Mouse (Mus musculus) thymus, postnatal 10 days (tissue): ENCODE measurements at regions not wholly inside any gene's neighbourhood (a gene's known extent, or its start where the extent isn't known, plus 50 kb on each side); places are given as distances from the start of the nearest gene placed in this dataset.

Experiments used
- DNase-seq, 2 experiments: peaks; one replicate each; pipeline ENCODE4 v3.0.0; 2021; ENCODE audit warnings: low spot score in 2 of 2

DNA sequence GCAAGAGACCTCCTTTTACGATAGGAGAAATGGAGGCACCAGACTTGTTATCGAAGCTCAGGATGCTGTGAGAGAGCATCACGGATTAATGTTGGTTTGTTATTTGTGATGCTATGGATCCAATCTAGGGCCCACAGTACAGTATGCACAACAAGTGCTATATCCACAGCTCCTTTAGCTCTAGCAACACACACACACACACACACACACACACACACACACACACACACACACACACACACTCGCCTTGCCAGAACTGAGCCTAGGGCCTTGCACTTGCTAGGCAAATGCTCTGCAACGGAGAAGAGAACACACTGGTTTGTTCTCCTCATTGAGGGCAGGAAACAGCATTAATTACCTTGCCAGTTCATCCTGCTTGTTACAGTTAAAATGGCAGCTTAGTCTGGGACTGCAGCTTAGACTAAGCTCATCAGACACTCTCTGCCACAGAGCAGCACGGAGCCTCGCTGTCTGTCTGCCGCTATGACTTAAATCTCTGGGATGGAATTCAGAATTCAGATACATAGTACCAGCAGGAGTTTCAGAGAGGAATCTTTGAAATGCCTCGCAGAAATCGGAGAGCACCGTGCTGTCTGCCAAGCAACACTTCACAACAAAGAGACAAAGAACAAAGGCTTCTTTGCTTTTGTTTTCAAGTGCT lies 285.0 kb downstream of the Rngtt start:
- peak in 1 of 2 experiments; percentile 12 for DNase-seq

DNA sequence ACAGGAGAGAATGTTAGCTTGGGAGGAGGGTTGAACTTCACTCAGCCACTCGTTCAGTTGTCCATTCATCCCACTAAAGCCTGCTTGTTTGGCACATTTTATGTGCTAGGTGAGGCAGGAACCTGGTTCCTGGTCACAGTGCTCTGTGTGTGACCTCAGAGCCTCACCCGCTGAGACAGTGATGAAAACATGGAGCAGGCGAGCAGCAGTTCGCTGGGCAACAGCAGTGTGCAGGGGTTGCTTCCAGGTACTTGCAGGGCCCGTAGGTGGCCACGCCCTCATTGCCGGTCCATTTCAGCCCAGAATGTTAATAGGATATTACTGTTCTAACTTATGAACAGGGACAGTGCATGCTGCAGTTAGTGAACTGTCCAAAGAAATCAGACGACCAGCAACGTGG lies 285.7 kb downstream of the Rngtt start:
- DNase-seq: no peak

DNA sequence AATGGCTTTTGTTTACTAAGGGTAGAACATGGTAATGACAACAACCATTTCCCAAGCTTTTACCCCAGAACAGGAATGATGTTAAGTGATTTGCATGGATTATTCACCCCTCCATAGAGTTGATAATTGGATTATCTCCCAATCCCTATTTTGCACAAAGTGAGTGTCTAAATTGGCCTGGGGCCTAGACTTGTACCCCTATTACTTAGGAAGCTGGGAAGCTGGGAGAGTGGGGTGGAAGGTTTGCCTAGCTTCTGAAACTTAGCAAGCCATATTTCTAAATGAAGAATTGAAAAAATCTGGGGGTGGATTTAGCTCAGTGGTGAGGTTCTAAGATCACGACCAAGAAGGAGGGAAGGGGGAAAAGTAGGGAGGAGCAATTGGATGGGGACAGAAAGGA lies 289.9 kb downstream of the Rngtt start:
- no peak for DNase-seq

DNA sequence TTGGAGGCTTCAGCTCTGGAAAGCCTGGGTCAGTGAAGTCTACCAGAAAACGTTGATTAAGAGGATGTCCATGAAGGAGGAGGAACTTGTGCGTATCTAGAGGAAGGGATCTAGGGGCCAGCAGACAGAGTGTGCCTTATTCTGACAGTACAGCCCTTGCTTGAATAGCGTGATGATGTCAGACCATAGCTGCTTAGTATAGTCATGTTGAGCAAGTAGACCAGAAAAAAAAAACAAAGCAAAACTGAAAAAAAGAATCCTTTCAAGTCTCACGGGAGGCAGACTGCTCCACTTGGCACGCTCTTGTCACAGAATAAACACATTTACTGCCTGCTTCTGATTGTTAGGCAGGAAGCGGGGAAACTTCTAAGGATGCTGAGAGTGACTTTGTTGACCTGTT lies 290.7 kb downstream of the Rngtt start:
- DNase-seq: no peak

DNA sequence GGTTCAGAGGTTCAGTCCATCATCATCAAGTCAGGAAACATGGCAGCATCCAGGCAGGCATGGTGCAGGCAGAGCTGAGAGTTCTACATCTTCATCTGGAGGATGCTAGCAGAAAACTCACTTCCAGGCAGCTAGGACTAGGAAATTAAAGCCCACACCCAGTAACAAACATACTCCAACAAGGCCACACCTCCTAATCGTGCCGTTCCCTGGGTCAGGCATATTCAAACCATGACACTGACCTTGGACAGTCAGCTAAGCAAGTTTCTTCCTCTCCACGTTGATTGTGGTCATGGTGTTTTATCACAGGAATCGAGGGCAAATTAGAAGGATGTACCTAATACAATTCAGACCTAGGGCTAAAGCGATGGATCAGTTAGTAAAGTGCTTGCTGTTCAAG lies 294.5 kb downstream of the Rngtt start:
- no peak for DNase-seq

DNA sequence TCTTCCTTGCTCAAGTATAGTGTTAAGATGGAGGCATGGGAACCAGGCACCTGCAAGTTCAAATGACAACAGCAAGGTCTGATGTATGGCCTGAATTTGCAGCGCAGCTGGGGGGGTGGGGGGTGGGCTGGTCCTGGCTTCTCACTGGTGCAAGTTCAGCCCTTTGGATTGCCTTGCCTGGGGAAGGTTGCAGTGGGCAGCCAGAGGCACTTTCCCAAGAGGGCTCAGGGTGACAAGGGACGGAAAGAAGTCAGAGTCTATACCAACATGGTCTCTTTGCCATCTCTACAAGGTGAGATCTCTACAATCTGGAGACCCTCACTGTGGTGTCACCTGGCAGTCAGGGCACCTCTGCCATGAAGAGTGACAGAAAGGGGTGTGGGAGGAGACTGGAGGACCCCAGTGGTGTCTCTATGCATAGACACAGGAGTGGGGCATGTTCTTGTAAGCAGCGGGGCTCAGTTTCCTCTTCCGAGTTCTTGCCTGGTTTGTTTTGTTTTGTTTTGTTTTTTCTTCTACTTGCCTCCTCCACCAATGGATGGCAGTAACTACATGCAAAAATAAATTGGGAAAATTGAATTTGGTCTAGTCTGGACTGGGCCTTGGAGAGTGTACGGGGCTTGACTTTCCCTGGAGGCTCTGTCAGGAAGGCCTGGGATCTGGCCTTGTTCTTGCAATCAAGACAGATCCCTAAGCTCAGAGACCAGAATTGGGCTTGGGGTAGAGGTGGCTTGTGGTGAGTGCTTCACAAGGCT lies 284.4 kb upstream of the Cnr1 start:
- DNase-seq: no peak

DNA sequence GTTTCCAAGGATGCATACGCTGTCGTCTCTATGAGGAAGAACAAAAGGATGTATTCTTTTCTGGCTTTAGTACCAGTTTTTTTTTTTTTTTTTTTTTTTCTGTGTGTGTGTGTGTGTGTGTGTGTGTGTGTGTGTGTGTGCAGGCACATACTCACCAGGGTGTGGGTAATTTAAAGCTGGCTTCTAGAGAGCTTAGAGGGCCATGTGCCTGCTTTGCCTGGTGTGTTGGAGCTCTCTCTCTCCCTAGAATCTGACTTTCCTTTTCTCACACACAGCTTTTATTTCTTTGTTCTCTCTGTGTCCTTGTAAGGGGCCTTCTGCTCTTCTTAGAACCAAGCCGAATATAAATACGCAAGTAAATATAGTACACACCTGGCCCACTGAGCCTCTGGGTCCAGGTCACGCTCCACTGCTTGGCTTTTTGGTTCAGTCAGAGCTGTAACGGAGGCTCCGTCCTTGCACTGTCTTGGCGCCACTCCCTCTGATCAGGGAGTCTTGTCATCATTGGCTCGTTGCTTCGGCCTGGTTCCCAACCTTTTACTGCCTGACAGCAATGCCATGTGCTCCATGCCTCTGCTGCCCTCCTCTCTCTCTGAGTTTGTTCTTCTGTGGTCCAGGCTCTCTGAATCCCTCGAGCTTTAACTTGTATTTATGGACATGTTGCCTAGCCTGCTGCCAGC lies 283.7 kb upstream of the Cnr1 start:
- no peak for DNase-seq

DNA sequence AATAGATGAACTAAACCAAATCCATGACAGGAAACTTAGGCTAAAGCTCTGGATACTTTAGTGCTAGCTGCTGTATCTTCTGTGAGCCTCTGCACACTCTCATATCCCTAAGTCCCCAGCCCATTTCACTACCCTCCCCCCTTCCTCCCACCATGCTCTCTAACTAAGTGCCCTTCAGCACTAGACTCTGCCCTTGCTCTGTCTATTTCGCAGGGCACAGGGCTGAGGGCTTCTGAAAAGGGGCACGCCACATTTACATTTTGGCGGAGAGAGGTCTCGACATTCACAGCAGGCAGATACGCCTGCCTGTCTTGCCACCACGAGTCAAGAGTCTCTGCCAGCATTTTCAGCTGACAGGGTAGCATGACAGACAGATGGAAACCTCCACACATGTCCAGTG lies 282.5 kb upstream of the Cnr1 start:
- DNase-seq: no peak

DNA sequence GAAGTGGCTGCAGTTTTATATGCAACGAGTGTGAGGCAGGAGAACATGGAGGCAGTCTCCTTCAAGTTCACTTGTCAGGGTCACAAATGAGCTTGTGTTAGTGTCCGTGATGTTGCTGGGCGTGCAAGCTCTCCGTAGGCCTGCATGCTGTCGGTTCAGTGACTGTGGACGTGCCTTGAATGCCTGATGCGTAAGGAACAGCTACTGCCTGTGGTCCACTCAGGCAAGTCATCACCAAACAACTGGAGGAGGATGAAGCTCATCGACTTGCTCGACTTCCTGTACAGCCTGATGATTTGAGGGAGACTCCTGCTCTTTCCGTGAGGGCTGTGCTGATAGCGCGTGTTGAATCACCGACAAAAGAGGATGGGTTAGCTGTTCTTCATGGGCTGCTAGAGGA lies 281.9 kb upstream of the Cnr1 start:
- DNase-seq: no peak

DNA sequence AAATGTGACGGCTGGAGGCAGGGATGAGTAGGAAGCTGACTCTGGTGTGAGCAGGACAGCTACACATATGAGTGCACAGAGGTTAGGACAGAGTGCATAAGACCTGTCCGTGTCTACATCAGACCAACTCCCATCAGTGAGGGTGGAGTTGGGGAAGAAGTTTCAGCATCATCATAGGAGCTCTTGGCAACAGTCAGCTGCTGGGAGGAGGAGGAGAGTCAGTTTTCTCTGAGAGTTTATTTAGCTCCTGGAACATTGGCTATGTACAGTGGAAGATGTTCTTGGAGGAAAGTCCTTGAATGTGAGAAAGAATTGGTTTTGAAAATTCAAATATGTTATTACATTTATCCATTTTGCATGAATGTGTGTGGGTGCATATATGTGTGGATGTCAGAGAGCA lies 279.2 kb upstream of the Cnr1 start:
- no peak for DNase-seq

DNA sequence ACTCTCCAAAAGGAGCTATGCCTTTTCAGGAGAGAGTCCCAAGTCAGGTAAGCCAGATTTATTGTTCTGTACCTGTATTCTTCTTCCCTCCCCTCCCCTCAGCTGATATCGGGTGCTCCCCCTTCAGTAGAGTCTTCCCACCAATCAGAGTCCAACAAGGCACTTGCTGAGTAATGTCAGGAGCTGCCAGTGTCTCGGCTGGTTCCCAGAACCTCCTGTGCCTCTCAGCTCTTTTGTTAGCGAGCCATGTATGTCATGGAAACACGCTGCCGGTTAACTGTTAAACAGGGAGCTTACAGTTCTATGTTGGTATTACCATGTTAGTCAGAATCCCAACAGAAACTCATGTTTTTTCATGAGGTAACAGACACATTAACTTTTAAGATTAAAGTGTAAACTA lies 273.1 kb upstream of the Cnr1 start:
- DNase-seq: no peak

DNA sequence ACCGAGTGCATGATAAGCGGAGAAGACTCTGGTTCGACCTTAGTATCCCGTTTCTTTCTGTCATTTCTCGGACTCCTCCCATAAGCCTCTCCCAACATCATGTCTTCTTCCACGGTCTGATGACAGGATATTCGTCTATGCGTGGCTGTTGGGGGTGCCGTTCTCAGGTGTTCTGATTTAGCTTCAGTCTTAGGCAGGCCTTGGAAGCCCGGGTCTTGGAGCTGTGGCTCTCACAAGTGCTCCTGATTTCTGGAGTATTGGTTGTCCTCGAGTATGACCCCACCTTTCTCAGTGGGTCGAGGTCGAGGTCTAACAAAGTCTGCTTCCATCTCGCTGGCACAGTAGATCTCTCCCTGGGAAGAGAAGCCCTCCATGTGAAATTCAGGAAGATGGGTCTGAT lies 264.6 kb upstream of the Cnr1 start:
- DNase-seq: no peak

DNA sequence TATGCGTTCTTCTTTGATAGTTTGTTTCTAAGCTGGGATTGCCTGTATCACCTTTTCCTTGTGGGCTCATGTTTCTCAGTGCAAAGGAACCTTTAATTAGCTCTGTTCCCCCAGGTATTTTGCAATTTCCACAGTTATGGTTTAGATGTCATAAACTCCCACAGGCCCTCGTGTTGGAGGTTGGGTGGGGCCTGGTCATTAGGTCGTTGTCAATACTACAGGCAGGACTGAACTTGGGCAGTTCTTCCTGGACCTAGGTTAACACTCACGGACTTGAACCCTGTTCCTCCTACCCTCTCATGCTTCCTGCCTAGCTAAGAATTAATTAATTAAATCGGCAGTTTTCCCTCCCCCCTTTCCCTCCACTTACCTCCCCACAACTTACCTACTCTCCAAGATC lies 263.8 kb upstream of the Cnr1 start:
- DNase-seq: no peak

DNA sequence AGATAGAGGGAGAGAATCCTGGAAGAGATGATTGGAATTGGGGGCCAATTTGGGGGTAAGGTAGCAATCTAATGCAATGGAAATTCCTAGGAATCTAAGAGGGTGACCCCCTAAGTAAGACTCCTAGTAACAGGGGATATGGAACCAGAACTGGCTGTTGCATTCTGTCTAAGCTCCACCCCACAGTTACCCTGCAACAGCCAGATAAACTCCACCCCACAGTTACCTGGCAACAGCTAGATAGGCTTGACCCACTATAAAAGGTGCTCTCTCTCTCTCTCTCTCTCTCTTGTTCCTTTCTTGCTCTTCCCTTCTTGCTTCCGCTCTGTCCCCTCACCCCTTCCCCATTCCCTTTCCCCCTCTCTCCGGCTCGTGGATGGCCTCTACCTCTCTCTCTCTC lies 262.5 kb upstream of the Cnr1 start:
- no peak for DNase-seq

DNA sequence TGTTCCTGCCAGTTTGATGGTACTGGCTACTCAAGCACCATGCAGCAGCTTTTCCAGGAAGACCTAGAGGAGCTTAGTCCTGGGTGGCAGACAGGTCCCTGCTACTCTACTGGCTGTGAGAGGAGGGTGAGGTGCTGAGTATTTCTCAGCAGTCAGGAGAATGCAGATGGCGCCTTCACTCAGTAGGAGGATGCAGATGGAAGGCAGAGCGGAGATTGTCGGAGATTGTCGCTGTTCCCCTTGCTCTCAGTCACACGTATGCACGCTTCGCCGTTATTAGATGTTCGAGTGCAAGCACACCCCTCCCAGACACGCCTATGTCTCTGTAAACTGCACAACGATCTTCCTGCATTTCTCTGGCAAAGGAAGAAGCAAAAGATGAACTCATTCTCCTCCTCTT lies 261.4 kb upstream of the Cnr1 start:
- DNase-seq: no peak

DNA sequence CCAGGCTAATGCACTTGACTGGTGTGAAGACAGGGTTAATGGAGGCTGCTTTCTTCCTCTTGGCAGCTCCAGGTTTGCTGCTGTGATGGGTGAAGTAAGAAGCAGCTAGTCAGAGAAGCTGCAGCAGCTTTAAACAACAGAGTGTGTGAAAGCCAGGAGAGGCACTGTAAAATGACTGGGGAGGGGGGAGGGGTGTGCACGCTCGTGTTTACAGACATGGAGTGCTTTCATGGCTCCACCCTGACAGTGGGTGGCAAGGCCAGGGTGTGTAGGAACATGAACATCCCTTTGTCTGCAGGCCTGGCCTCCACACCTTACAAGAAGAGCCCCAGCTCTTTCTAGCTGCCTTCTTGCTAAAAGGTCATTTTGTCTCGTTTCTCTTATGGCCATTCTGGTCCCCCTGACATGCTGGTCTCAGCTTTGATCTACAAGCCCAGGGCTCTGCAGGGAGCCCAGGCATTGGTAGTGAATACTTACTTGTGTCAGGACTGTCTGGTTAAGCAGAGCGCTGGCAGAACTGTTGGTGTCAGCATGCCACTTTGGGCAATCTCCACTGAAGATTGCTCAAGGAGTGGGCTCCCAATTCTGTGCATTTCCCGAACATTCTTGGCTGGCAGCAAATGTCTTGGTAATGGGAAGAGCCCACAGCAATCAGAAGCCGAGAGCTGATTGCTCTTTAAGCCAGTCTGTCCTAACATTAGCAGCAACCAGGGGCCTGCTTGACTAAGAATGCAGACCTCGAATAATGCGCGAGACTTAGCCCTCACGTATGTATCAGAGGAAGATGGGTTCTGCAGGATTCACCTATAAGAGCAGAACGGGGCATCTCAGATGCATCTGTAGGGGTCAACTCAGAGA lies 260.5 kb upstream of the Cnr1 start:
- no peak for DNase-seq

DNA sequence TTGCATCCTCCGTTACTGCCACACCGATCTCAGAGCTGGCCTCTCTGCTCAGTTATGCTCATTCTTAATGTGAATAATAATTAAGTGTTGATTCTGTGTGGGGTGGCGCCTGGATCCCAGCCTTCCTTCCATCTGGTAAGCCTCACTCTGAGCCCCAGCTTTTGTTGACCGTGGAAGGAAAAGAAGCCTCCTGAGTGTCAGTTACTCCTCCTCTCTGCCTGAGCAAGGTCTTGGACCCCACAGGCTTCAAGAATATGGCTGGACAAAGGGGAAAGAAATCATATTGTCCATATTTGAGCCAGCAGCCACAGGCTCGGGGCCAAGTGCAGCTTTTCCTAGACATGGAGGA lies 259.9 kb upstream of the Cnr1 start:
- DNase-seq: no peak

DNA sequence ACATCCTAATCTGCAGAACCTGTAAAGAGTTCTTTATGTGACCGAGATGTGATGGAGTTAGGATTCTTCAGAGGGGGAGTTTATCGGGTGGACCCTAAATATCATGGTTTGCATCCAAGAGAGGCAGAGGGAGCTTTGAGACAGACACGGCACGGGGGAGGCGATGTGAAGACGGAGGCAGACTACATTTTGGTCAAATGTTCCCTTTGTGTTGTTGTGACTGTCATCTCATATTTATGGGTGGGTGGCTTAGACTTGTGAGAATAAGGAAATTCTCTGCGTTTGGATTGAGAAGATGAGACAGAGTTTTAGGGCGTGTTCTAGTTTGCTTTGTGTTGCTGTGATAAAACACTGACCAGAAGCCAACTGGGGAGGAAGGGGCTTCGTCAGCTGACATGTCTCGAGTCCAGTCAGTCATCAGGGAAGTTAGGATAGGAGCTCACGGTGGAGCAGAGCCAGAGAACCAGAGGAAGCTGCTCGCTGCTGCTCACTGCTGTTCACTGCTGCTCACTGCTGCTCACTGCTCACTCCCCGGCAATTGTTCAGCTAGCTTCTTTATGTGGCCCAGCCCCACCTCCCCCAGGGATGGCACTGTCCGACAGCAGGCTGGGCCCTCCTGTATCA lies 259.0 kb upstream of the Cnr1 start:
- no peak for DNase-seq

DNA sequence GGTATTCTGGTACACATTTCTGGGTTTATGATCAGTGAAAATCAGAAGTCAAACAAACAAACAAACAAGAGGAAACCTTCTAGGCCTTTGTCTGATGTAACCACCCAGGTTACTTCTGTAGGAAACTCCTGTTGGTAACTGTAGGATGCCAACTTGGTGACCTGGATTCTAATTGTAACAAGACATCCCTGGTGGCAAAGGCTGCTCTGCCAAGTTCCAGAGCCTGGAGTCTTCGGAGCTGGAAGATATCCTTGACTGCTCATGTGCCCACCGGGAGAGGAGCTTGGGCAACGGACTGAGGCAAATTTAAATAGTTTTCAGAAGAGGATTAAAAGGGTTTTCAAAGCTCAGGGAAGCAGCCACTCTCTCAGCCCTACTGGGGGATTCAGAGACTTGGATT lies 256.0 kb upstream of the Cnr1 start:
- DNase-seq: no peak

DNA sequence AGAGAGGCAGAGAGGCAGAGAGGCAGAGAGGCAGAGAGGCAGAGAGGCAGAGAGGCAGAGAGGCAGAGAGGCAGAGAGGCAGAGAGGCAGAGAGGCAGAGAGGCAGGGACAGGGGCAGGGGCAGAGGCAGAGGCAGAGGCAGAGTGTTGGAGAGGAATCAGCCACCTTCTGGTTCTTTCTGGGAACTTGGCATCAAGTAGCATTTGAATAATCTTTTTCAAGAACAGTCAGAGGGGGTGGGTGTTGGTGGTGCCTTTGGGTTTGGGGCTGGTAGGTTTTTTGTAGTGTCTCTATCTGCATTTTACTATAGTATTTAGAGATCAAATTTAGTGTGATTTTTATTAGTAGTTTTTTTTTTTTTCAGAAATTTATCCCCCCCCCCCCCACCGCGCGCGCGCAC lies 249.3 kb upstream of the Cnr1 start:
- DNase-seq: no peak

DNA sequence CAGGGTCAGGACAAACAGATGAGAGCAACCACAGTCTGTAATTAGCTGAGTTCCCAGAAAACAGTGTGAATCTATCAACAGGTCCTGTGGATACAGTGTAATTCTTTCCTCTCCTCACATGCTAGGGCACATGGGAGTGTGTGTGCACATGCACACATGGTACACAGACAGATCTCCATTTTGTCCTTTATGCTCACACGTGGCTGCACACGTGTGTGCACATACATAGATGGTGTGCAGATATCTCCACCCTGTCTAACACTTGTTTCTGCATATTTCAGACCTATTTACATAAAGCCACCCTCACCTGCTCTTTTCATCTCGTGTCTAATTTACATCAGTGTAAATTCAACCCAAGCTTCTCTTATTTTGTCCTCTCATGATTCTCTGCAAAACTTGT lies 245.0 kb upstream of the Cnr1 start:
- DNase-seq: no peak

DNA sequence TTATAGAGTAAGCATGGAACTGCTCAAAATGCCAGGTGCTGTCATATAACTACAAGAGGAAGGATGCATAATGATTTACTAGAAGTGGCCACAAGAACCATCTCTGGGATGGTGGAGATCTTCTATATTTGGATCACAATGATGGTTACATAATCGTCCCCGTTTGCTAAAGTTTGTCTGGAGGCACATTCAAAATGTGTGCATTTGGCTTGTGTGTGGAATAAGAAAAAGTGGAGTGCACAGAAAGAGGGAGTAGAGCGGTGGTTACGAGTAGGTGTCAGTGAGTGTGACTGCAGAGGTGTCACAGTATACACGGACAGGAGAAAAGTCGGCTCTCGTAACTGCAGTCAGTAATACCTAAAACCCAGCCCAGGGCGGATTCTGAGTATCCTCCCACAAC lies 238.3 kb upstream of the Cnr1 start:
- DNase-seq: no peak
